Mouse (Mus musculus) myocyte (in vitro differentiated cells): Measurements from ENCODE around the gene Adamts15. TPM values are rescaled to one million over a fixed set of nuclear protein-coding genes. Genes with fewer than 3 reads are reported as not detected.

ENCODE experiments used
- H3K27me3 ChIP-seq: one replicate; pipeline ENCODE4 v1.6.1; 2011; ENCODE audit not compliant: control insufficient read depth, insufficient read depth, insufficient read length
- H3K36me3 ChIP-seq: one replicate; pipeline ENCODE4 v1.6.1; 2011; ENCODE audit not compliant: control insufficient read depth, insufficient read depth
- H3K4me2 ChIP-seq: one replicate; pipeline ENCODE4 v1.6.1; 2011; ENCODE audit warnings: low read depth, control low read depth
- H3K4me3 ChIP-seq: one replicate; pipeline ENCODE4 v1.5.1; 2011; ENCODE audit warnings: mild to moderate bottlenecking, control low read depth, moderate library complexity
- H3K79me2 ChIP-seq: one replicate; pipeline ENCODE4 v1.6.1; 2011; ENCODE audit not compliant: control insufficient read depth, insufficient read depth
- H3ac ChIP-seq: one replicate; pipeline ENCODE4 v1.6.1; 2011; ENCODE audit not compliant: control insufficient read depth, insufficient read length
- CEBPB ChIP-seq: IDR thresholded peaks from 2 replicates; pipeline ENCODE4 v1.6.1; 2011; ENCODE audit warnings: mild to moderate bottlenecking, moderate library complexity; ENCODE audit not compliant: poor library complexity, insufficient read depth, severe bottlenecking
- E2F4 ChIP-seq: IDR thresholded peaks from one replicate; pipeline ENCODE4 v1.6.1; 2011; ENCODE audit warnings: mild to moderate bottlenecking, control low read depth, moderate library complexity; ENCODE audit not compliant: insufficient read depth
- MAX ChIP-seq: IDR thresholded peaks from one replicate; pipeline ENCODE4 v1.6.1; 2011; ENCODE audit warnings: low read depth, mild to moderate bottlenecking, control low read depth
- MYOD1 ChIP-seq, 3 experiments: IDR thresholded peaks; one replicate each; pipeline ENCODE4 v1.6.1; 2011; ENCODE audit warnings: control low read depth in 2 of 3, low read depth in 2 of 3, mild to moderate bottlenecking in 2 of 3, moderate library complexity in 1 of 3; ENCODE audit not compliant: insufficient read length in 2 of 3, control insufficient read depth in 1 of 3
- MYOG ChIP-seq, 3 experiments: IDR thresholded peaks; one replicate each; pipeline ENCODE4 v1.6.1; 2011; ENCODE audit warnings: control low read depth in 2 of 3, low read depth in 2 of 3, mild to moderate bottlenecking in 2 of 3; ENCODE audit not compliant: insufficient read length in 2 of 3, control insufficient read depth in 1 of 3, insufficient read depth in 1 of 3
- POLR2A ChIP-seq: IDR thresholded peaks from one replicate; pipeline ENCODE4 v1.6.1; 2011; ENCODE audit warnings: low read depth, mild to moderate bottlenecking, control low read depth, moderate library complexity; ENCODE audit not compliant: insufficient read length
- POLR2AphosphoS2 ChIP-seq: IDR thresholded peaks from one replicate; pipeline ENCODE4 v1.6.1; 2011; ENCODE audit warnings: low read depth, control low read depth; ENCODE audit not compliant: insufficient read length
- REST ChIP-seq: IDR thresholded peaks from one replicate; pipeline ENCODE4 v1.6.1; 2011; ENCODE audit warnings: mild to moderate bottlenecking, control low read depth, moderate library complexity; ENCODE audit not compliant: insufficient read depth, insufficient read length
- SRF ChIP-seq: IDR thresholded peaks from one replicate; pipeline ENCODE4 v1.6.1; 2011; ENCODE audit warnings: low read depth; ENCODE audit not compliant: control insufficient read depth, insufficient read length
- TCF12 ChIP-seq: IDR thresholded peaks from one replicate; pipeline ENCODE4 v1.6.1; 2011; ENCODE audit warnings: mild to moderate bottlenecking, control low read depth; ENCODE audit not compliant: poor library complexity, insufficient read depth, severe bottlenecking
- TCF3 ChIP-seq: IDR thresholded peaks from one replicate; pipeline ENCODE4 v1.6.1; 2011; ENCODE audit warnings: low read depth, control low read depth; ENCODE audit not compliant: insufficient read length
- USF1 ChIP-seq: IDR thresholded peaks from one replicate; pipeline ENCODE4 v1.6.1; 2011; ENCODE audit warnings: low read depth, mild to moderate bottlenecking, control low read depth, moderate library complexity
- polyA plus RNA-seq: library from polyadenylated mRNA; unstranded; fragments of >200 nt; fragmentation: generic; extraction: Trizol; gene quantifications from one replicate; pipeline ENCODE4 v1.2.1, GENCODE M21; 2012; ENCODE audit warnings: missing spikeins

The Adamts15 gene
- polyA plus RNA-seq, 1 experiment, result not detected

DNA sequence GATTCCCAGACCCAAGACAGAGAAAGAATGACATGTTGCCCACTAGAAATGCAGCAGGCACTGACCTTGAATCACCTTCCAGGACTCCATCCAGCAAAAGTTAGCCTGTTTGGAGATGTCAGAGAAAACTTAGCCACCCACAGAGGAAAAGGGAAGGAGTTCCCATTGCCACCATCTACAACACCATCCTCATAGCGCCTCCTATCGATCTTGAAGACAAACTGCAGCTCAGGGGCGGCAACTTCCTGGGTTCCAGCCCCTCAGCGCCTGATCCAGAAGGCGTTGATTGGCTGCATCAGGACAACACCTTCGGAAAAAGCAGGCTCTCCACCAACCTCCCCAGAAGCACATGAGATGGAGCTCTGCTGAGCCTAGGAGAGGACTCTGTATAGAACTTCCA is 1.5 kb downstream of the Adamts15 start:
- no peak overlapping the region for H3K4me2 ChIP-seq
- H3ac ChIP-seq, result no peak overlapping the region
- no peaks in the 10 kb centered on the region for H3K36me3 ChIP-seq
- TF ChIP-seq MYOD1 (IDR thresholded peaks at IDR 0.05; ENCODE audit: control insufficient read depth in 1 of 3, insufficient read length in 2 of 3, low read depth in 2 of 3), result no peak
- no peak for TF ChIP-seq POLR2AphosphoS2
- TF ChIP-seq E2F4, result no peak
- no peak for TF ChIP-seq MYOG (IDR thresholded peaks at IDR 0.05; ENCODE audit: control insufficient read depth in 1 of 3, insufficient read depth in 1 of 3, insufficient read length in 2 of 3, low read depth in 2 of 3)
- no peak for TF ChIP-seq TCF12
- no peak for TF ChIP-seq REST
- no peak for TF ChIP-seq USF1
- no peak for TF ChIP-seq SRF
- no peak for TF ChIP-seq MAX
- TF ChIP-seq POLR2A, result no peak
- TF ChIP-seq TCF3, result no peak
- no peak for TF ChIP-seq CEBPB
- H3K79me2 ChIP-seq, result no peaks in the 10 kb centered on the region
- no peak overlapping the region for H3K4me3 ChIP-seq
- H3K27me3 ChIP-seq, result no peaks in the 10 kb centered on the region

DNA sequence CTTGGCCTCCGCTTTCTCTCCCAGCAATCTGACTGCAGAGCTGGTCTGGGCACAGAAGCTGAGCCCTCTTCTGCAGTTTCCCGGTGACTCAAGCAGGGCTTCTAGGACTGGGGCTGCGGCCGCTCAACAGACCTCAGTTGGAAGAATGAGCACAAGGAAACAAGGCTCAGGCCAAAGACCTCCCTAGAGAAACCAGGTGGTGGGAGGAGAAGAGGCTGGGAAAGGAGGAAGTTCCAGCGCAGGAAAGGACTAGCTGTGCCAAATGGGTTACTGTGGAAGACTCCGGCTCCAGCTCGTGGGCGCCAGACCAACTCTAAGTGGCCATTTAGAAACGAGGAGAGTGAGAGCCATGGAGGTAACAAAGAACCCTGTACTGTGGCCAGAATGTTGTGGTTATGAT is 2.6 kb downstream of the Adamts15 start:
- Histone ChIP-seq H3K4me2 (no peak overlapping the region), H3ac (no peak overlapping the region), H3K27me3 (no peaks in the 10 kb centered on the region), H3K79me2 (no peaks in the 10 kb centered on the region), H3K4me3 (no peak overlapping the region), H3K36me3 (no peaks in the 10 kb centered on the region)
- TF ChIP-seq USF1 (no peak), MAX (no peak), MYOD1 (IDR thresholded peaks at IDR 0.05; ENCODE audit: control insufficient read depth in 1 of 3, insufficient read length in 2 of 3, low read depth in 2 of 3) (no peak), E2F4 (no peak), POLR2AphosphoS2 (no peak), POLR2A (no peak)

DNA sequence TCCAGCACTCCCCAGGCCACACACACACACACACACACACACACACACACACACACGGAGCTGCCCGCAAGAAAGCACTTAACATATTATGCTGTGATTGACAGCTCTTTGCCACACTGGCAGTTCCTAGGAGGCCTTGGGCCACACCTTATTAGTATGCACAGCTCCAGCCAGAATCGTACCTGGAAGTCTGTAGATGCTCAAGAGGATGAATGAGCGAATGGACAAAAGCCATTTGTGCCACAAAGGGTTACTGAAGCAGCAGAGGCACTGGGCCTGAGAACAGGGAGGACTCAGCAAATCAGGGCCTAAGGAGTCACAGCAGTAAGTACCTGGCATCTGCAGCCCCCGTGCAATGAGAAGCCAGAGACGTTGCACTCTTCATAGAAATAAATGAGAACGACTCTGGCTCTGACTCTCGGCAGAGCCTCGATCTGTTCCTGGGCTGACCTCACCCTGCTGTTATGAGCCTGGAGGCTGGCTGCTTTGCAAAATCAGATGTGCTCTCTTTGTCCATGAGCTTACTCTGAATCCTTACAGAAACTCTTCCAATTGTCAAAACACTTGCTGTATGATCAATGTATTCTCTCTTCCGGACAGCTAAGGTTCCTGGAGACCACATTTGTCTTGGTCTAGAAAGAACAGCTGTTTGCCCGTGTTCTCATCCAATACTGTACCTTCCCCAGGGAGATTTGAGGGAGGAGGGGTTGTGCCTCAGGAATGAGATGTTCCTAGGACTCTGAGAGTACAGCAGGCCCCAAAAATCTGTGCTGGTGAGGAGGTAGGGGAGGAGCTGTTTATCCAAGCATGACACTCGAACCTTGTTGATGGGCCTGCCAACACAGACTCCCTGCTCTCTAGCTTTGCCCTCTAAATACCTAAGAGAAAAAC is 3.5 kb downstream of the Adamts15 start:
- no peak overlapping the region for H3ac ChIP-seq
- no peak overlapping the region for H3K4me3 ChIP-seq

DNA sequence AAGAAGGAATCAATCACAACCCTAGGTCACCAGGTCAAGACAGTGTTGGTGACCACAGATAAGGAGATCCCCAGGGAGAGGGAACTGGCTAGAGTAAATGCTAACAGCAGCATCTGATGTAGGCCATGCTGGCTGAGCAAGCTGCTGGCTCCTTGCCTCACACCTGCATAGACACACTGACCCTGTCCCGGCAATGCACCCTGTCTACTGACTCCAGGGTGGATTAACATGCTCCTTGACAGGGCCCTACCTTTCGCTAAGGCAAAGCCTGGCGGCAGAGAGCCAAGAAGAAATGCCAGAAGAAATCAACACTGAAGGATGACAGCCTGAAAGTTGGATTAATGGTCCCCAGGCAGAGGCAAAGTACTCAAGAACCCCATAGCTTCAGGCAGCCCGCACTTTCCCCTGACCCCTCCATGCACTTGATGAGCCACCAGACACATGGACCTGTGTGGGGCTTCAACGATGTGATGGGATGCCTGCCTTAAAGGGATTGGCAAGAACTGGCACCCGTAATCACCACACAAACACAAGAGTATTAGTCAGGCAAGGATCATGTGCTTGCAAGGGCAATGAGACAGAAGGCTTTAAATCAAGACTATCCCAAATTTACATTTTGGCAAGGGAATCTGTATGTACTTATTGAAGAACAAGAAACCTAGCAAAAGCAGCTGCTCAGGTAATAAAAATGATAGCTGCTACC is 5.8 kb downstream of the Adamts15 start:
- Histone ChIP-seq H3K79me2 (no peaks in the 10 kb centered on the region), H3K4me3 (no peak overlapping the region), H3K36me3 (no peaks in the 10 kb centered on the region), H3K27me3 (no peaks in the 10 kb centered on the region), H3K4me2 (no peak overlapping the region), H3ac (no peak overlapping the region)
- TF ChIP-seq TCF3 (no peak), SRF (no peak), TCF12 (no peak), CEBPB (no peak), REST (no peak), MYOD1 (IDR thresholded peaks at IDR 0.05; ENCODE audit: control insufficient read depth in 1 of 3, insufficient read length in 2 of 3, low read depth in 2 of 3) (no peak), USF1 (no peak), E2F4 (no peak), MYOG (IDR thresholded peaks at IDR 0.05; ENCODE audit: control insufficient read depth in 1 of 3, insufficient read depth in 1 of 3, insufficient read length in 2 of 3, low read depth in 2 of 3) (no peak), POLR2A (no peak), MAX (no peak), POLR2AphosphoS2 (no peak)

More for the DNA sequence above, 3.5 kb downstream of the Adamts15 start:
- TF ChIP-seq SRF (no peak), MYOD1 (IDR thresholded peaks at IDR 0.05; ENCODE audit: control insufficient read depth in 1 of 3, insufficient read length in 2 of 3, low read depth in 2 of 3) (no peak), CEBPB (no peak), POLR2A (no peak), USF1 (no peak), MYOG (IDR thresholded peaks at IDR 0.05; ENCODE audit: control insufficient read depth in 1 of 3, insufficient read depth in 1 of 3, insufficient read length in 2 of 3, low read depth in 2 of 3) (no peak), E2F4 (no peak), TCF3 (no peak)
- Histone ChIP-seq H3K4me2 (no peak overlapping the region), H3K36me3 (no peaks in the 10 kb centered on the region), H3K27me3 (no peaks in the 10 kb centered on the region), H3K79me2 (no peaks in the 10 kb centered on the region)
